Mouse (Mus musculus) hindbrain, postnatal 0 days (tissue): ENCODE results near the gene Cyp2d22. TPM values are rescaled to one million over a fixed set of nuclear protein-coding genes. Genes with fewer than 3 reads are reported as not detected.

Experiments used
- ATAC-seq: fragments of 200-750 bp; cut with Nextera tagmentation; 2 replicates; pipeline ENCODE4 v1.8.0; 2017; ENCODE audit warnings: mild to moderate bottlenecking, moderate TSS enrichment, moderate library complexity
- DNase-seq: peaks from one replicate; pipeline ENCODE4 v3.0.0-alpha.2; 2015; ENCODE audit warnings: low spot score
- H3K27ac ChIP-seq: fragments of 300-500 bp; sonication (generic); 2 replicates; pipeline ENCODE4 v1.5.1; 2014; ENCODE audit warnings: mild to moderate bottlenecking
- H3K27me3 ChIP-seq: fragments of 300-500 bp; sonication (generic); 2 replicates; pipeline ENCODE4 v1.6.1; 2014; ENCODE audit warnings: low read length, mixed read lengths; ENCODE audit not compliant: insufficient read depth
- H3K36me3 ChIP-seq: fragments of 300-500 bp; sonication (generic); 2 replicates; pipeline ENCODE4 v1.6.1; 2014; ENCODE audit warnings: low read length, mixed read lengths; ENCODE audit not compliant: insufficient read depth
- H3K4me1 ChIP-seq: fragments of 300-500 bp; sonication (generic); 2 replicates; pipeline ENCODE4 v1.6.1; 2014; ENCODE audit warnings: antibody characterized with exemption, low read length, mixed read lengths; ENCODE audit not compliant: insufficient read depth
- H3K4me2 ChIP-seq: fragments of 300-500 bp; sonication (generic); 2 replicates; pipeline ENCODE4 v1.6.1; 2014; ENCODE audit warnings: low read depth, mild to moderate bottlenecking, low read length, moderate library complexity, mixed read lengths
- H3K4me3 ChIP-seq: fragments of 300-500 bp; sonication (generic); 2 replicates; pipeline ENCODE4 v1.5.1; 2014; ENCODE audit warnings: low read length
- H3K9ac ChIP-seq: fragments of 300-500 bp; sonication (generic); replicated peaks from 2 replicates; pipeline ENCODE4 v1.6.1; 2014; ENCODE audit warnings: mild to moderate bottlenecking, low read length, moderate library complexity, mixed read lengths
- H3K9me3 ChIP-seq: fragments of 300-500 bp; sonication (generic); 2 replicates; pipeline ENCODE4 v1.6.1; 2016; ENCODE audit warnings: low read length, mixed read lengths
- CTCF ChIP-seq: IDR thresholded peaks from 2 replicates; pipeline ENCODE4 v1.5.1; 2016; ENCODE audit warnings: antibody characterized with exemption, control low read depth, low read depth
- WGBS: fragments of 180-500 bp; shearing (Covaris S2); extraction: QIAGEN DNeasy Blood & Tissue Kit; methylation state at CpG from one replicate; pipeline ENCODE4 v1.1.7; 2014; 5-methylcytosine and 5-hydroxymethylcytosine counted together
- polyA plus RNA-seq: library from polyadenylated mRNA; unstranded; fragments of >200 nt; fragmentation: Nextera tagmentation; extraction: Ambion mirVana; gene quantifications from 2 replicates; pipeline ENCODE4 v1.2.1, GENCODE M21; 2015
- total RNA-seq: library from RNA; depleted of rRNA; stranded (reverse); fragments of >200 nt; gene quantifications from 2 replicates; pipeline ENCODE4 v1.2.3, GENCODE M21; 2014; rRNA removed

Gene Cyp2d22
- total RNA-seq: 3.6 and 6.1 TPM in 2 replicates
- 3.7 and 5.1 TPM in 2 replicates for polyA plus RNA-seq

DNA sequence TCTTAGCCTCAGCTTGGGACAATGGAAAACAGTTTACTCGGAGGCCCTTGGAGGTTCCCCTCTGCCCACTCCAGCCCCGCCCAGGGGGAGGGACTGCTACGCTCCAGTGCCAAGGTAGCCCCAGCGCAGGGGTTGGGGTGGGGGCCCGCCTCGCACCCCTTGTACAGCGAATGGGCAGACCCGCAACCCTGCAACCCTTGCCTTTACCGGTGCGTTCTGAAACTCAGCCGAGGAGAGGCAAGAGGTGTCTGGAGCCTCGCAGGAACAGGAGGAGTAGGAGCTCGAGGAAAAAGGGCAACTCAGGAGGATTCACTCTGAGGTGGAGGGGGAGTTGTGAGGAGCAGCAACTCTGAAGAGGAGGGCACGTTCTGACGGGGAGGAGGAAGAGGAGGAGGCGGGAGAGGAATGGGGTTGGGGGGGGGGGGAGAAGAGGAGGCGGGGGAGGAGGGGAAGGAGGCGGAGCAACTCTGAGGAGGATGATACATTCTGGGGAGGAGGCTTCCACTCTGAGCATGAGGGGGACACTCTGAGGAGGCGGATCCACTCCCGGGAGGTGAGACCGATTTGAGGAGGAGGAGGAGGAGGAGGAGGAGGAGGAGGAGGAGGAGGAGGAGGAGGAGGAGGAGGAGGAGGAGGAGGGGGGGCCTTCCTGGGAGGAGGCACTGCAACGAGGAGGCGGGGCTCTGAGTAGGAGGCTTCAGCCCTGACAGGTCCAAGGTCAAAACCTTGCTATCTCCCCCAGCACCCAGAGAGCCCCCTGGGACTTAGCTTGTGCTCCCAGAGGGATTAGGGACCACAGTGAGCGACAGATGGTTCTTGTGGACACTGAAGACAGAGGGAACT, at the start of gene Cyp2d22:
TSS of gene Cyp2d22 (minus strand) at position 390 of the 843 bp plus-strand sequence.
- TF ChIP-seq CTCF: no peak
- H3K36me3 ChIP-seq: no peaks in the 10 kb centered on the region
- H3K27me3 ChIP-seq: no peaks in the 10 kb centered on the region
- peak within 1 kb of the TSS; percentile 69; the same call in 1 of the 2 replicates for H3K27ac ChIP-seq
- H3K4me3 ChIP-seq: peak within 1 kb of the TSS; percentile 26
- ATAC-seq: peak; percentile 68; the same call in 1 of the 2 replicates
- H3K4me1 ChIP-seq: peaks cover 3% of the 10 kb centered on the region; the same call in 1 of the 2 replicates
- WGBS: 2% methylated on average over 18 of the region's 24 CpGs
- H3K9me3 ChIP-seq: no peaks in the 10 kb centered on the region
- peak within 1 kb of the TSS; percentile 3 for H3K9ac ChIP-seq
- H3K4me2 ChIP-seq: peak within 1 kb of the TSS; percentile 59
- peak; percentile 27 for DNase-seq

DNA sequence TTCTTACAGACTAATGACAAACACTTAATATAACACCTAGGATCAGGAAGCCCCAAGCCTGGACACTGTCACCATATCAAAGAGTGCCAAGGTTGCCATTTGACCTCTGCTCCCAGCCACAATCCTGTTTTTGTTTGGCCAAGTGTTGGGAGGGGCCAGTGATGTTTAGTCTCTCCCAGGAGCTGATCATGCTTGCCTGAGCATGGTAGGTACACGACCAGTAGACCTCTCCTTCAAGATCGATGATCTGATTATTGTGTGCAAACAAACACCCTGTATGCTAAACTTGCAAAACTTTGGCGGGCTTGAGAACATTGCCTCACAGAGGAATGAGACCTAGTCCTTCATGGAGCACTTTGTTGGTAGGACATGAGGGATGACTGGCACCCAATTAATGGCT, 43.4 kb upstream of the Cyp2d22 start:
- no peaks in the 10 kb centered on the region for H3K27me3 ChIP-seq
- ATAC-seq: no peak
- H3K9me3 ChIP-seq: 0 out of 2 replicates have a peak, but pooled peaks cover 2% of the 10 kb centered on the region
- DNase-seq: no peak
- H3K4me1 ChIP-seq: no peaks in the 10 kb centered on the region
- no peak overlapping the region for H3K4me3 ChIP-seq
- 87% methylated on average over 3 of the region's 3 CpGs for WGBS
- H3K4me2 ChIP-seq: no peak overlapping the region
- no peak overlapping the region for H3K9ac ChIP-seq
- H3K36me3 ChIP-seq: no peaks in the 10 kb centered on the region
- TF ChIP-seq CTCF: no peak
- no peak overlapping the region for H3K27ac ChIP-seq

DNA sequence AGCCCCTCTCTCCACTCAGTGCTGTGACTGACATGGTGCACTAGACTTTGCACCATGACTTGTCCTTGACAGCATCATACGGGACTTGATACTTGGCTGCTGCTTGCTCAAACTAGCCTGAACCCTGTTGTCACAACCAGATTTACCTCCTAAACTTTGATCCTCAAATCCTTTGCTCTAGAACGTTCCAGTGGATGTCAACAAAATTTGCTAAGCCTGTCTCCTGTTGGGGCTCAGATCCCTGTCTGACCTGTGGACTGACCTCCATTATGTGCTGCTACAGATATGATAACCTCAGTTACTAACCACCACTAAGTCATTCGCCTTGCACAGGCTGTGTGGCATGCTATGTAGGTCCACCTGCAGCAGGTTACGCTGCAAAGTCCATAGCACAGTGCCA, 42.9 kb upstream of the Cyp2d22 start:
- Histone ChIP-seq H3K4me1 (no peaks in the 10 kb centered on the region), H3K27me3 (no peaks in the 10 kb centered on the region), H3K9me3 (no peaks in the 10 kb centered on the region), H3K36me3 (no peaks in the 10 kb centered on the region), H3K9ac (no peak overlapping the region), H3K27ac (no peak overlapping the region), H3K4me3 (no peak overlapping the region), H3K4me2 (no peak overlapping the region)
- no peak for ATAC-seq
- 77% methylated on average over 4 of the region's 4 CpGs for WGBS
- TF ChIP-seq CTCF: no peak
- DNase-seq: no peak

DNA sequence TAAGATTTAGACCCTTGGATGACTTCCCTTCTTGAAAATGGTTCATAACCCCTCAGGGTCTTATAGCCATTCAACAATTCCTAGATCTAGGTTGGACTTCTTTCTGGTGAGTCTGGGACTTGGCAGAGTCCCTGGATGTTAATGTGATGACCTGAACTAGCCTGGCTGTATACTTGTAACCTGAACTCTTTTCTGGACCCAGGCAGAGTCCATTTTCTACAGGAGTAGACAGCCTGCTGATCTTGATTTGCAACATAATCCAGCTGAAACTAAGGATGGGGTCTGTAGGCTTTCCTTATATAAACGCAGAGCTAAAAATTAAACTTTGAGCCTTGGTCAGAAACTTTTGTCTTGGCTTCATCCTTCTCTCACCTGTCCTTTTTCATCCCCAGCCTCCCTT, 38.6 kb upstream of the Cyp2d22 start:
- Histone ChIP-seq H3K36me3 (no peaks in the 10 kb centered on the region), H3K4me2 (no peak overlapping the region), H3K4me1 (peaks cover 5% of the 10 kb centered on the region; the same call in 1 of the 2 replicates), H3K4me3 (no peak overlapping the region), H3K27me3 (no peaks in the 10 kb centered on the region), H3K27ac (no peak overlapping the region), H3K9me3 (no peaks in the 10 kb centered on the region), H3K9ac (no peak overlapping the region)
- no peak for DNase-seq
- ATAC-seq: no peak
- TF ChIP-seq CTCF: no peak
- 75% methylated on average over 1 of the region's 1 CpGs for whole genome bisulfite sequencing

DNA sequence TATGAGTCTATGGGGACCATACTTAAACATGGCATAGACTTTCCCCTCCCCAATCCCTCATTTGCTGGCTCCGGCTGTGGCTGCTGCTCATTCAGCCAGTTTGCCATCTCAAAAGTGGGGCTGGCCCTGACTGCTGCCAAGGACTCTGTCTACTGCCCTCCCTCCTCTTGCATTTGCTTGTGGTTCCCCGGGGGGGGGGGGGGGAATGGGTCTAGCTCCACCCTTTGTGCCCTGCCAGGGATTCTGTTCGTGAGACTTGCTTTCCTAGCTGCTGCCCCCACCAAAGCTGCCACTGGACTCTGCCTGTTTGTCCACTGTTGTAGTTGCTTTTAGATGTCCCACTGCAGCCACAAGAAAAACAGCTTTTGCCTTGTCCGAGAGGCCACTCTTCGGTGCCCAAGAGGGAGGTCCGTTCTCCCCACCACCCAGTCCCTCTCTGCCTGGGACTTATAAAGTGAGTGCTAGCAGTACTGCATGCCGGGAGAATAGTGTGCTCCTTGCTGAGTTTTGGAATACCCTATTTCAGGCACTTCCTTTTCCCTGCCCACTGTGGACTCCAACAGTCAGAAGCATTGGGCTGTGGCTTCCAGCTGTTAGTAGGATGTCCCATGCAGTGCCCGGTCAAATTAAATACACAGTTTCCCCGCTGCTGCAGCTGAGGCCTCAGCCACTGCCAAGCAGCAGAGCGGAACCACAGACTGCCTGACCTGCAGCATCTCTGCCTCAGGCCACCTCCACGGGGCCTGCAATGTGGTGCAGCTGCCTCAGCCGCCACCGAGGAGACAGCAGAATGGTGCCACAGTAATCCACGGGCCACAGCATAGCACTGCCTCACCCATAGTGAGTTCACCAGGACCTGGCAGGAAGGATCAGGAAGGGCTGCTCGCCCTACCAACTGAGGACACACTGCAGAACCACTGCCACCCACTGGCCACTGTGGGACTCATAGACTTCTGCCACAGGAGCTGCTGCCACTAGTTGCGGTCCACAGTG, 37.0 kb upstream of the Cyp2d22 start:
- 15% methylated on average over 16 of the region's 16 CpGs for WGBS
- TF ChIP-seq CTCF: peak; percentile 82
- DNase-seq (peak; percentile 77), ATAC-seq (peak; percentile 95)
- peaks cover 5% of the 10 kb centered on the region; the same call in 1 of the 2 replicates for H3K4me1 ChIP-seq
- H3K27ac ChIP-seq: peak overlapping the region; percentile 49
- H3K9me3 ChIP-seq: no peaks in the 10 kb centered on the region
- H3K4me3 ChIP-seq: no peak overlapping the region
- H3K9ac ChIP-seq: no peak overlapping the region
- H3K36me3 ChIP-seq: no peaks in the 10 kb centered on the region
- no peaks in the 10 kb centered on the region for H3K27me3 ChIP-seq
- peak overlapping the region; percentile 23 for H3K4me2 ChIP-seq

DNA sequence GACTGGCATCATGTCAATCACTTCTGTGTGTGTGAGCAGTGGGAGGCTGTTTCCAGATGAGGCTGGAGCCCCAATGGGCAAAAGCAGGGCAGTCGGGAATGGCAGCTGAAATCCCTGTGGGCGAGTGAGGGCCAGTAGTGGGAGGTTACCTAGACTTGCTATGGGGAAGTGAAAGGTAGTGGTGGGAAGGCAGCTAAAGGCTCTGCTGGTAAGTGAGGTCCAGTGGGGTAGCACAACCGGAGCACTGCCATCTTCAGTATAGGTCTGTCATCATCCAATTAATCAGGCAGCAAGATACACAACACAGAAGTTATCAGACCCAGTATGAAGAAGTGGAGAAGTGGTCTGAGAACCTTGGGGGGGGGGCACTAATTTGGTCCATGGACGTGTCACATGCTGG, 27.5 kb upstream of the Cyp2d22 start:
- WGBS: 79% methylated on average over 4 of the region's 4 CpGs
- Histone ChIP-seq H3K4me3 (no peak overlapping the region), H3K4me1 (no peaks in the 10 kb centered on the region)

More for the DNA sequence above, 27.5 kb upstream of the Cyp2d22 start:
- H3K36me3 ChIP-seq: no peaks in the 10 kb centered on the region
- H3K27me3 ChIP-seq: no peaks in the 10 kb centered on the region
- DNase-seq (no peak), ATAC-seq (no peak)
- no peak overlapping the region for H3K4me2 ChIP-seq
- no peak for TF ChIP-seq CTCF
- H3K9ac ChIP-seq: no peak overlapping the region
- no peaks in the 10 kb centered on the region for H3K9me3 ChIP-seq
- H3K27ac ChIP-seq: no peak overlapping the region
